Mouse (Mus musculus) bone marrow macrophage, adult 2 months (primary cell): ENCODE measurements at regions not wholly inside any gene's neighbourhood (a gene's known extent, or its start where the extent isn't known, plus 50 kb on each side); places are given as distances from the start of the nearest gene placed in this dataset.

Experiments
- H3K27ac ChIP-seq: 2 replicates; pipeline ENCODE4 v1.5.1; 2012; ENCODE audit warnings: low read depth, low read length; ENCODE audit not compliant: insufficient read depth
- H3K4me1 ChIP-seq: 2 replicates; pipeline ENCODE4 v1.6.1; 2012; ENCODE audit warnings: low read length; ENCODE audit not compliant: control insufficient read depth, insufficient read depth
- H3K4me3 ChIP-seq: 2 replicates; pipeline ENCODE4 v1.5.1; 2012; ENCODE audit warnings: mild to moderate bottlenecking, low read length, moderate library complexity; ENCODE audit not compliant: insufficient read depth
- CTCF ChIP-seq: IDR thresholded peaks from 2 replicates; pipeline ENCODE4 v1.5.1; 2012; ENCODE audit warnings: low read depth, mild to moderate bottlenecking, low read length, moderate library complexity
- POLR2A ChIP-seq: IDR thresholded peaks from 2 replicates; pipeline ENCODE4 v1.6.1; 2012; ENCODE audit warnings: mild to moderate bottlenecking, low read depth, low read length, borderline replicate concordance

GRCm38 (mm10) chr17:89318356-89318755, 117.9 kb upstream of the Fshr start:
- no peak overlapping the region for H3K27ac ChIP-seq
- TF ChIP-seq CTCF (no peak), POLR2A (no peak)
- no peak overlapping the region for H3K4me3 ChIP-seq
- H3K4me1 ChIP-seq: no peaks in the 10 kb centered on the region

DNA sequence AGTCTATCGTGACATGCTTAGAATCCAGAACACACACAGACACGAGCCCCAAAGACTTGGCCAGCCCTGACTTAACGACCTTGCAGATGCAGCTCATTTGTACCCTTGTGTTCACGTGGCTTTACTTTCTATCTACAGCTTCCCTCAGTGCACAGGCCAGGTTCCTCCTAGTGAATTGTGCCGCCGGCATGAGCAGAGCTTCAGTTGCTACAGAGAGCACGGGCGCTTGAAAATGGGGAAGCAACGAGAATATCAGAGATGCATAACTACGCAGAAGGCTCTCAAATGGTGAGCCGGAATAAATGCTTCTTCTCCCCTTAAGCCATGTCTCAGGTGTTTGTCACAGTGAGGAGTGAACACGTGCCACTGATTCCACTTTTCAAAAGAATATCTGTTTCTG, 110.7 kb upstream of the Fshr start:
- no peak for TF ChIP-seq POLR2A
- TF ChIP-seq CTCF: no peak
- no peak overlapping the region for H3K4me3 ChIP-seq
- H3K27ac ChIP-seq: no peak overlapping the region
- no peaks in the 10 kb centered on the region for H3K4me1 ChIP-seq

- TF ChIP-seq CTCF: no peak
- no peak for TF ChIP-seq POLR2A
- no peaks in the 10 kb centered on the region for H3K4me1 ChIP-seq
- no peak overlapping the region for H3K27ac ChIP-seq
- no peak overlapping the region for H3K4me3 ChIP-seq
These were observed 100.8 kb upstream of the Fshr start for GRCm38 (mm10) chr17:89301325-89301724.

GRCm38 (mm10) chr17:89297277-89298002, 97.0 kb upstream of the Fshr start:
- TF ChIP-seq CTCF: no peak
- no peak for TF ChIP-seq POLR2A
- no peak overlapping the region for H3K4me3 ChIP-seq
- no peaks in the 10 kb centered on the region for H3K4me1 ChIP-seq
- H3K27ac ChIP-seq: no peak overlapping the region

DNA sequence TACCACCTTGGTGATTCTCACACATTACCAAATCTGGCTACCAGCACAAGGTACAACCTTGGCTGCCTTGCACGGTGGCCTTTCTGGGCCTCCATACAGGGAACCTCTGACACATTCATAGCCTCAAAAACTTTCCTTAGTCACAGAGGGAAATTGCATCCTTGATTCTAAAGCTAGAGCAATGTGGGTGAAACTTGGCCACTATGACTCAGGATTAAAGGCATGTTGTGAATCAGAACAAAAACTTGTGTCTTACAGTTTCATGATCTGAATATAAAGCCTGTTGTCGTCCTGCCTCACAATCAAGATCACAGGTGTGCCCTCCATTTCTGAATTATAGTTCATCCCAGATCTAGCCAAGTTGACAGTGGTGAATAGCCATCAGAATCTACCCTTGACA, 80.8 kb upstream of the Fshr start:
- Histone ChIP-seq H3K4me3 (no peak overlapping the region), H3K27ac (no peak overlapping the region)
- TF ChIP-seq POLR2A (no peak), CTCF (no peak)

GRCm38 (mm10) chr17:89272141-89272540, 71.7 kb upstream of the Fshr start:
- no peak overlapping the region for H3K4me3 ChIP-seq
- H3K27ac ChIP-seq: no peak overlapping the region
- H3K4me1 ChIP-seq: no peaks in the 10 kb centered on the region
- TF ChIP-seq POLR2A: no peak
- no peak for TF ChIP-seq CTCF

More for the DNA sequence above, 80.8 kb upstream of the Fshr start:
- H3K4me1 ChIP-seq: no peaks in the 10 kb centered on the region

DNA sequence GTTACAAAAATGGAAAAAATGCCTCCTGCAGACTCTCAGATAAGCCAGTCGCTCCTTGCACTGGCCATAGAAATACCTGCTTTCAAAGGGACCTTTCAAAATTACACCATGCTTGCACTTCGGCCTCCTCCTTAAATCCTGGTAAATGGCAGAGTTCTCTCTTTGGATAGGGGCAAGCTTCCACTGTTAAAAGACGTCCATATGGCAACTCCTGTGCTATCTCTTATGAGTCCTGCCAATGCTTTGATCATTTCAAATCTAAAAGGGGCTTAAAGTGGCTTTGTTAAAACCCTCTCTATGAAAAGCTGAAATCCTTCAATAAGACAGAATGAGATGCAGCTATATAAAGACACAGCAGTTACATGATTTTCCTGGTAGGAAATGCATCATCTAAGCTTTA, 55.2 kb upstream of the Fshr start:
- Histone ChIP-seq H3K27ac (no peak overlapping the region), H3K4me3 (no peak overlapping the region), H3K4me1 (no peaks in the 10 kb centered on the region)
- TF ChIP-seq POLR2A: no peak
- TF ChIP-seq CTCF: no peak

DNA sequence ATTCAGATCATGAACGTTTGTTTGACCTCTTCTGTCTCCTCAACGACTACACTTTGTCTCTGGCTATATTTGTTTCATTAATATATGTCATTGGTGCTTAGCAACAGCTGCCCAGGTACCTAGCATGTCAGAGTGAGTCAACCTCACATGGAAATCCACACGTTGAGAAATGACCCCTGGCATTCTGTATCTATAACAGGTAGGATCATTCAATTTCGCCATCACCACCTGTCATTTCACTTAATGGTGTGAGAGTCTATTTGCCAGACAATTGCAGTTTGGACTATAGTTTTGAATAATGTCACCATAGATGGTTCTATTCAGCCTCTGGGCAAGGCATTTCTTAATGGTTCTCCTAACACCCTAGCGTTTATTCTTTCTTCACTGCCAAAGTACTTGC, 50.3 kb upstream of the Fshr start:
- TF ChIP-seq POLR2A (no peak), CTCF (no peak)
- Histone ChIP-seq H3K4me1 (no peaks in the 10 kb centered on the region), H3K4me3 (no peak overlapping the region), H3K27ac (no peak overlapping the region)
